Mouse (Mus musculus): ENCODE results near the gene Cdh1. TPM values are rescaled to one million over a fixed set of nuclear protein-coding genes. Genes with fewer than 3 reads are reported as not detected.

The Cdh1 gene
- polyA plus RNA-seq, 1 experiment from 2014 or later, result 0.19 TPM

DNA sequence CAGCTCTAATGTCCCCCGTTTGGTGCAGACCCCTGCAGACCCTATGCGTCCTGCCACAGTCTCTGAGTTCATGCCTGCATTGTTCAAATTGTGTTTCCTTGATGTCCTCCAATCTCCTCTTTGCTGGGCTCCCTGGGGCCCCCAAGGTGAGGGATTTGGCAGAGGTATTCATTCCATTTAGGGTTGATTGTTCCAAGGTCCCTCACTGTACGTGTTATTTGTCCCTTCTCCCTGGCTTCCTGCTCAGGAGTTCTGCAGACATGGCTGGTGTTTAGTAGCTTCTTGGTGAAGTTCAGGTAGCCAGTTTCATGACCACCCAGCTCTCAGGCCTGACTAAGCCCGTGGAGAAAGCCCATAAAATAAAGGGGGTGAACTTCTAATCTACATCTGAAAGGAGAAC is 13.5 kb downstream of the Cdh1 start:
- Histone ChIP-seq H3K9me3 (ENCODE audit: control insufficient read depth, low read length) (no peaks in the 10 kb centered on the region), H3K9ac (replicated peaks; ENCODE audit: low read depth, low read length) (no peak overlapping the region), H3K36me3 (ENCODE audit: control insufficient read depth, insufficient read depth, low read length) (no peaks in the 10 kb centered on the region), H3K27me3 (ENCODE audit: control insufficient read depth, insufficient read depth, low read length) (no peaks in the 10 kb centered on the region), H3K4me3 (ENCODE audit: low read depth, low read length) (no peak overlapping the region), H3K4me1 (ENCODE audit: control insufficient read depth, insufficient read depth, low read length) (no peaks in the 10 kb centered on the region), H3K4me2 (ENCODE audit: low read depth, low read length) (no peak overlapping the region), H3K27ac (ENCODE audit: low read depth, low read length) (no peak overlapping the region)
- ATAC-seq (ENCODE audit: low read depth), result no peak
- 50% methylated on average over 4 of the region's 4 CpGs for WGBS

DNA sequence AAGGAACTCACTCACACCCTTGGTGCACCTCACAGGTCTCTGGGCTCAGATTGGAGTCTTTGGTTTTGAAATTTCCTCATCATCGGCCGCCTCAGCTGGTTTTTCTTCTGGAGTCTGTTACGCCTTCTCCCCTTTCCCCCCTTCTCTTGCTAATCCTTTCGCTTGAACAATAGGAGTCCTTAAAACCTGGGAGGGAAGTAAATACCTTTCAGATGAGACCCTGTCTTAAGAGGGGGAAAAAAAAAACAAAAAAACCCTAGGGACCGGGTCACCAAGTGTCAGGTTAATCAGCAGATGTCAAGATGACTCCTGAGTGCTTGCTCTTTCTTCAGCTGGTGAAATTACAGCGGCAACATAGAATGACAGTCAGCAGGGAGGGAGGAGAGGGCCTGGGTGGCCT is 14.0 kb downstream of the Cdh1 start:
- H3K4me2 ChIP-seq (ENCODE audit: low read depth, low read length), result no peak overlapping the region
- ATAC-seq (ENCODE audit: low read depth), result no peak
- H3K36me3 ChIP-seq (ENCODE audit: control insufficient read depth, insufficient read depth, low read length), result no peaks in the 10 kb centered on the region
- H3K9me3 ChIP-seq (ENCODE audit: control insufficient read depth, low read length), result no peaks in the 10 kb centered on the region
- no peak overlapping the region for H3K27ac ChIP-seq (ENCODE audit: low read depth, low read length)
- no peaks in the 10 kb centered on the region for H3K4me1 ChIP-seq (ENCODE audit: control insufficient read depth, insufficient read depth, low read length)
- H3K9ac ChIP-seq (replicated peaks; ENCODE audit: low read depth, low read length), result no peak overlapping the region
- 43% methylated on average over 6 of the region's 6 CpGs for WGBS
- H3K27me3 ChIP-seq (ENCODE audit: control insufficient read depth, insufficient read depth, low read length), result no peaks in the 10 kb centered on the region
- H3K4me3 ChIP-seq (ENCODE audit: low read depth, low read length), result no peak overlapping the region

DNA sequence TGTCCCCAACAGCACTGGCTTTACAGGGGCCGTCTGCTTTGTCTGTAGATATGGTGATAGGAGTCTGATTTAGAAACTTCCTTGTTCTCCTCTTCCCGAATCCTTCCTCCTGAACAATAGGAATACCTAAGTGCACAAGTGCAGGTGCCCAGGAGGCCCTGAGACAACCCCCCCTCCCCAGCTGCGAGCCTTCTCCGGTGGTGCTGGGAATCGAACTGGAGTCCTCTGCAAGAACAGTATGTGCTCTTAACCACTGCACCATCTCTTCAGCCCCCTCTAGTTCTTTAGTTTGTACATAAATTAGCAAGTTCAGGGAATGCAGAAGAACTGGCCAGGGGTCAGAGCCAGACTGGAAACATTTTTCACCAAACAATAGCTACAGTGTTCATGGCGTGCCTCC is 14.7 kb downstream of the Cdh1 start:
- Histone ChIP-seq H3K27me3 (ENCODE audit: control insufficient read depth, insufficient read depth, low read length) (no peaks in the 10 kb centered on the region), H3K4me2 (ENCODE audit: low read depth, low read length) (no peak overlapping the region), H3K36me3 (ENCODE audit: control insufficient read depth, insufficient read depth, low read length) (no peaks in the 10 kb centered on the region), H3K4me1 (ENCODE audit: control insufficient read depth, insufficient read depth, low read length) (no peaks in the 10 kb centered on the region), H3K27ac (ENCODE audit: low read depth, low read length) (no peak overlapping the region), H3K9ac (replicated peaks; ENCODE audit: low read depth, low read length) (no peak overlapping the region), H3K4me3 (ENCODE audit: low read depth, low read length) (no peak overlapping the region), H3K9me3 (ENCODE audit: control insufficient read depth, low read length) (no peaks in the 10 kb centered on the region)
- 81% methylated on average over 6 of the region's 6 CpGs for WGBS
- no peak for ATAC-seq (ENCODE audit: low read depth)

DNA sequence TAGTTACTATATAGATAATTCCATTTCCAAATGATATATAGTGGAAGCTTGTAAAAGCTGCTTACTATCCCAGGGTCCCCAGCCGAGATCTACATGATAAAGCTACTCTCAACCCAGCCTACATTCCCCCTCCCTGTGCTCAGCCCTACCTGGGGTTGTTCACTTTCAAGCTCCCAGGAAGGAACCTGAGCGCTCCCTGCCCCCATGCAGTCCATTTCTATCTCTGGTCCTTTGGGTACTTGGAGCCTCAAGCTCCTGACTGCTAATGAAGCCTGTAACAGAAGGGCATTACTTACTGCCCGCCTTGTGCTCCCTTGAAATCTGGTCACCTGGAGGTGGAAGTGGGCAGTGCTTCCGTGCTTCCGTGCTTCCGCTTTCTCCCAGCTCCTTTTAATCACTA is 15.2 kb downstream of the Cdh1 start:
- H3K4me1 ChIP-seq (ENCODE audit: control insufficient read depth, insufficient read depth, low read length), result no peaks in the 10 kb centered on the region
- no peak overlapping the region for H3K27ac ChIP-seq (ENCODE audit: low read depth, low read length)
- ATAC-seq (ENCODE audit: low read depth), result no peak
- no peaks in the 10 kb centered on the region for H3K36me3 ChIP-seq (ENCODE audit: control insufficient read depth, insufficient read depth, low read length)
- H3K9me3 ChIP-seq (ENCODE audit: control insufficient read depth, low read length), result no peaks in the 10 kb centered on the region
- no peak overlapping the region for H3K4me3 ChIP-seq (ENCODE audit: low read depth, low read length)
- H3K4me2 ChIP-seq (ENCODE audit: low read depth, low read length), result no peak overlapping the region
- no peak overlapping the region for H3K9ac ChIP-seq (replicated peaks; ENCODE audit: low read depth, low read length)
- WGBS, result 60% methylated on average over 6 of the region's 6 CpGs
- H3K27me3 ChIP-seq (ENCODE audit: control insufficient read depth, insufficient read depth, low read length), result no peaks in the 10 kb centered on the region

DNA sequence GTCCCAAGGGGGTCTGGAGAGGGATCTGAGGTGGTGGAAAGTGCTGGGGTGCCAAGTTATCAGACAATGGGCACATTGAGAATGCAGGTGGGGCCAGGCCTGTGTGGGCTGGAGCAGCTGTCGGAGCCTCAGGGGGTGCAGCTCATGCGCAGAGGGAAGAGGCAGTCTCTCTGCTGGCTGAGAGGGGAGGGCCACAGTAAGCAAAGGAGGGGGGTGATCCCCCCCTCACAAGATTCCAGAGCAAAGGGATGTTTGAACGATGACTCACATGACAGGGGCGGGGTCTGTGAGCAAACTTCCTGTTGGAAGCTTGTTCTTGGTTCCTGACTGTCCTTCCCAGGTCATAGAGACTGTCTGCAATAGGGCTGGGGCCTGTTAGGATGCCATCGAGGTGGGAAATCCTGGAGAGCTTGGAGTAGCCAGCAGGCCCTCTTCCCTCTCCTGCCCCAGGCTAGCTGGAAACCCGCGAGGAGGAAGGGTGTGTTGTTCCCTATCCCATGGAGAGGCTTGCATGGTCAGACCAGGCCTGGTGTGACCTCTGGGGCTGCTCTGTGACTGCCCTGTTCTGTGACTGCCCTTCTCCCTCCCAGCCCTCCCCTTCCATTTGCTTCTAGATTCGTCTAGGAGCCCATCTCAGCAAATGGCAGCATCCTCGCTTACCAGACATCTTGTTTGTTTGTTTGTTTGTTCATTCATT is 16.5 kb downstream of the Cdh1 start:
- Histone ChIP-seq H3K36me3 (ENCODE audit: control insufficient read depth, insufficient read depth, low read length) (no peaks in the 10 kb centered on the region), H3K4me2 (ENCODE audit: low read depth, low read length) (no peak overlapping the region), H3K4me3 (ENCODE audit: low read depth, low read length) (no peak overlapping the region), H3K9me3 (ENCODE audit: control insufficient read depth, low read length) (no peaks in the 10 kb centered on the region), H3K27me3 (ENCODE audit: control insufficient read depth, insufficient read depth, low read length) (no peaks in the 10 kb centered on the region), H3K27ac (ENCODE audit: low read depth, low read length) (no peak overlapping the region), H3K4me1 (ENCODE audit: control insufficient read depth, insufficient read depth, low read length) (no peaks in the 10 kb centered on the region), H3K9ac (replicated peaks; ENCODE audit: low read depth, low read length) (no peak overlapping the region)
- WGBS, result 60% methylated on average over 9 of the region's 9 CpGs
- no peak; the same call in 1 of the 2 replicates for ATAC-seq (ENCODE audit: low read depth)

DNA sequence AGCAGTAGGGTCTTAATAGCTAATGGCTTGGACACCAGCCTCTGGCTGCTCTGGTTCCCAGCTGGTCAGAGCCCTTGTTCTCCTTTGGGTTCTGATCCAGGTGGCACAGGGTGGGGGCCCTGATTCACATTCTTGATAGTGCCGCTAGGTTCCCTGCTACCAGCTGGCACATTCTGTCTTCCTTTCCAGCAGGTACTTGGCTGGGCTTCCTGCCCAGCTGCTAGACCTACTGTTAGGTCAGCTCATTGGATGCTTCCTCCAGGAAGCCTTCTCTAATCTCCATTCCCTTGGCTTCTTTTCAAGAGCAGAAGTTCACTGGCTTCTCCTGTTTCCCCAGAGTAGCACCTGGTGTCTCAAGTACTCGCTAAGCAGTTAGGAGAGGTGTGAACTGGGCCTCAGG is 17.3 kb downstream of the Cdh1 start:
- WGBS, result 82% methylated on average over 2 of the region's 2 CpGs
- ATAC-seq (ENCODE audit: low read depth), result no peak
- no peaks in the 10 kb centered on the region for H3K27me3 ChIP-seq (ENCODE audit: control insufficient read depth, insufficient read depth, low read length)

DNA sequence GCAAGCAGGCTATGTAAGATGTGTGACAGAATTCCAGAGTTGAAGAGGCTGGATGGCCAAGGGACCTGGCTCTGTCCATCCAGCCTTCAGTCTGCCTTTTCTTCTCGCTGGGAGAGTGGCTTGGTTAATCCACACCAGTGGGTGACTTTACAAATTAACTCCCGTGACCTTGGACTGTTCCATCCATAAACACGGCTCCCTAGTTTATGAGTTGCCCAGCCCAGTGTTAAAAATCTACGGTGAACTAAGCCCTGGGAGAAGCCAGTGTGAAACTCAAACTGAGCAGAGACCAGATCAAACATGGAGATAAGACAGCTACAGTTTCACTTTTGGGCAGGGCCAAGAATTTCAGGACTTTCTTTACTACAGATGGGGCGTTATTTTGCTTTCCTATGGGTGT is 19.9 kb downstream of the Cdh1 start:
- Histone ChIP-seq H3K27ac (ENCODE audit: low read depth, low read length) (no peak overlapping the region), H3K36me3 (ENCODE audit: control insufficient read depth, insufficient read depth, low read length) (no peaks in the 10 kb centered on the region), H3K27me3 (ENCODE audit: control insufficient read depth, insufficient read depth, low read length) (no peaks in the 10 kb centered on the region), H3K9me3 (ENCODE audit: control insufficient read depth, low read length) (no peaks in the 10 kb centered on the region), H3K9ac (replicated peaks; ENCODE audit: low read depth, low read length) (no peak overlapping the region), H3K4me2 (ENCODE audit: low read depth, low read length) (no peak overlapping the region), H3K4me1 (ENCODE audit: control insufficient read depth, insufficient read depth, low read length) (no peaks in the 10 kb centered on the region), H3K4me3 (ENCODE audit: low read depth, low read length) (no peak overlapping the region)
- 70% methylated on average over 5 of the region's 5 CpGs for WGBS
- ATAC-seq (ENCODE audit: low read depth), result no peak

More for the DNA sequence above, 17.3 kb downstream of the Cdh1 start:
- no peaks in the 10 kb centered on the region for H3K4me1 ChIP-seq (ENCODE audit: control insufficient read depth, insufficient read depth, low read length)
- H3K27ac ChIP-seq (ENCODE audit: low read depth, low read length), result no peak overlapping the region
- H3K4me3 ChIP-seq (ENCODE audit: low read depth, low read length), result no peak overlapping the region
- no peaks in the 10 kb centered on the region for H3K36me3 ChIP-seq (ENCODE audit: control insufficient read depth, insufficient read depth, low read length)
- H3K9ac ChIP-seq (replicated peaks; ENCODE audit: low read depth, low read length), result no peak overlapping the region
- H3K4me2 ChIP-seq (ENCODE audit: low read depth, low read length), result no peak overlapping the region
- H3K9me3 ChIP-seq (ENCODE audit: control insufficient read depth, low read length), result no peaks in the 10 kb centered on the region

DNA sequence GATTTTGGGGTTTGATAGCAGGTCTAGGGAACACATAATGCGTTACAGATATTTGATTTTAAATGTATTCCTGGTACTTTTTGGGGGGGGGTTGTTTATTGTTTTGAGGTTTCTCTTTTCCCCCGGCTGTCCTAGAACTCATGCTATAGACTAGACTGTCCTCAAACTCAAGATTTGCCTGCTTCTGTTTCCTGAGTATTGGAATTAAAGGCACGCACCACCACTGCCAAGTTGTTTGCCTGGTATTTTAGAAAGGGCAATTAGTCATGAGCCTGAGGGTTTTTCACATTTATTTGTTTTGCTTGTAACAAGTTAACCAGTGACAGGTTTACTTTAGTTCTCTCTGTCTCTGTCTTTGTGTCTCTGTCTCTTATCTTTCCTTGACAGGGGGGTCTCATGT is 20.3 kb downstream of the Cdh1 start:
- 97% methylated on average over 3 of the region's 3 CpGs for WGBS
- no peak overlapping the region for H3K27ac ChIP-seq (ENCODE audit: low read depth, low read length)
- no peak overlapping the region for H3K4me3 ChIP-seq (ENCODE audit: low read depth, low read length)
- no peak overlapping the region for H3K4me2 ChIP-seq (ENCODE audit: low read depth, low read length)
- H3K36me3 ChIP-seq (ENCODE audit: control insufficient read depth, insufficient read depth, low read length), result no peaks in the 10 kb centered on the region
- H3K4me1 ChIP-seq (ENCODE audit: control insufficient read depth, insufficient read depth, low read length), result no peaks in the 10 kb centered on the region
- no peaks in the 10 kb centered on the region for H3K9me3 ChIP-seq (ENCODE audit: control insufficient read depth, low read length)
- H3K9ac ChIP-seq (replicated peaks; ENCODE audit: low read depth, low read length), result no peak overlapping the region
- ATAC-seq (ENCODE audit: low read depth), result no peak
- no peaks in the 10 kb centered on the region for H3K27me3 ChIP-seq (ENCODE audit: control insufficient read depth, insufficient read depth, low read length)

DNA sequence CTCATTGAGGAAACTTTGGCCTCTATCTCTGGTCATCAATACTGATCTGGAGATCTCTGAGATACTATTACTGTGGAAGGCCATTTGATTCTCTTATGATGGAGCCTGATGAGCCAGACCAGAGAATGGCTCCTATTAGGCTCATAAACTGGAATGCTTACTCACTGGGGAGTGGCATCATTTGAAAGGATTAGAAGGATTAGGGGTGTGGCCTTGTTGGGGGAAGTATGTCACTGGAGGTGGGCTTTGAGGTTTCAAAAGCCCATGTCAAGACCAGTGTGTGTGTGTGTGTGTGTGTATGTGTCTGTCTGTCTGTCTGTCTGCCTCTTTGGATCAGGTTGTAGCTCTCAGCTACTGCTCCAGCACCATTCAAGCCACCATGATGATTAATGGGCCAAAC is 20.8 kb downstream of the Cdh1 start:
- Histone ChIP-seq H3K4me1 (ENCODE audit: control insufficient read depth, insufficient read depth, low read length) (no peaks in the 10 kb centered on the region), H3K27ac (ENCODE audit: low read depth, low read length) (no peak overlapping the region), H3K9me3 (ENCODE audit: control insufficient read depth, low read length) (no peaks in the 10 kb centered on the region), H3K27me3 (ENCODE audit: control insufficient read depth, insufficient read depth, low read length) (no peaks in the 10 kb centered on the region), H3K9ac (replicated peaks; ENCODE audit: low read depth, low read length) (no peak overlapping the region), H3K4me3 (ENCODE audit: low read depth, low read length) (no peak overlapping the region), H3K36me3 (ENCODE audit: control insufficient read depth, insufficient read depth, low read length) (no peaks in the 10 kb centered on the region), H3K4me2 (ENCODE audit: low read depth, low read length) (no peak overlapping the region)
- ATAC-seq (ENCODE audit: low read depth), result no peak

Measured in neural tube, embryonic 14.5 days (tissue).